Mouse (Mus musculus): Measurements from ENCODE around the gene Haus8.
"Not testable (repeated sequence)": the region's sequence is repeated elsewhere in the genome, so short reads cannot be mapped to it uniquely, and the experiment has no call there.

The Haus8 gene

GRCm38 (mm10) chr8:71281731-71282130, 9.0 kb upstream of the Haus8 start:
- DNase-seq: not testable (repeated sequence)

DNA sequence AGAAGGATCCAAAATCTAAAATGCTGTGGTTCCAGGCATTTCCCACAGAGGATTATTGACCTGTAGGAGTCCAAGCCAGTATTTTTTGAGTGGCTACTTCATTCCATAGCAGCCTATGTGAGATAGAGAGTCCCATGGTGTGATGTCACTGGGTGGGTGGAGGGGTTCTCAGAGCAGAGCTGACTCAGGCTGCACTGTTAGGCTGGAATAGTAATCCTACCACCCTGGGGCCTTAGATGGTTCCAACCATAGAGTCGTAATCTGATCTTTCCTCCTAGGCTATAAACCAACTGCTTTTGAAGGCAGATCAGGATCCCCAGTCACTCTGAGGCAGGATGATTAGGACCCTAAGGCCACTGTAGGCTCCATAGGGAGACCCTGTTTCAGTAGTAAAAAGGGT, 6.7 kb upstream of the Haus8 start:
- not testable (repeated sequence) for DNase-seq

GRCm38 (mm10) chr8:71276166-71276565, 3.4 kb upstream of the Haus8 start:
- no peak for DNase-seq

DNA sequence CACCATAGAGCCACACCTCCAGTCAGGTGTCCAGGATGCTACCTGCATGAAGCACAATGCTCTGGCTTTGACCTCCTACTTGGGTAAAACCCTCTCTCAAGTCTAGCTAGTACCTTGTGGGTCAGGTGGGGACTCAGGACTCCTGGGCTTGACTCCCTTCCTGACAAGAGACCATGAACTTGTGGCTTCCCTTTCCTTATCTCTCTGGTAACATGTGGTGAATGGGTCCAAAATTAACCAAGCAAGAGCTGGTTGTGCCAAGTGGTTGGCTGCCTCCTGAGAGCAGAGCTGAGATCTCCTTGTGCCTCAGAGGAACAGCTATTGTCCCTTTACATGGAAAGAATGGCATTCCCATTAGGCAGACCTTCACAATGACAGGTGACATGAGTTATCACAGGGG, 1.7 kb upstream of the Haus8 start:
- DNase-seq: no peak

DNA sequence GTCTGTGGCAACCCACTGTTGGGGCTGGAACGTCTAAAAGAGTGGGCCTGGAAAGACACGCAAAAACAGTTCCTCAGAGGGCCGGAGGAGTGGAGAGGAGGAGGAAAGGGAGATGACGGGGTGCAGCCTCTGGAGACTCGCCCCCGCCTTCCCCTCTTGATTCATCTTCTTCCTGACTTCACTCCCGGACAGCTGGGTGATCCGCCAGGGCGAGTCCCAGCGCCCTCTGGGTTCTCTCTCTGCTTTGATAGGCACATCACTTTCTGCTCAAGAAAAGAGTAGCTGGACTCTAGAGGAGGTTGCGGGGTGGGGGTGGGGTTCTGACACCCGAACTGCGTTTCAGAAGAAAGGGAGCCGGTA, 397 bp upstream of the Haus8 start:
- peak; percentile 59 to 60 for DNase-seq

DNA sequence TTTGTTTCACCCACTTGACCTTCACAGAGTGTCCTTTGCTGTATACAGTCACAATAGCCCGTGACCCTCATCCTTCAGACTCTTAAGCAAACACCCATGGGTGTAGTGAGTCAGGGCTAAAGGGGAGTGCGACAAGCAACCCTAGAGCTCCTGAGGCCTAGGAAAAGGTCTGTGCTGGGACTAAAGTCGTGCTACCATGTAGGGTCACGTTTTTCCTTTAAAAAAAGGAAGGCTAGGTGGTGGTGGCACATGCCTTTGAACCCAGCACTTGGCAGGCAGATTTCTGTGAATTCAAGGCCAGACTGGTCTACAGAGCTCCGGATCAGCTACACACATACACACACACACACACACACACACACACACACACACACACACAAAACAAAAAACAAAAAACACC, 1.1 kb downstream of the Haus8 start:
- no peak for DNase-seq

DNA sequence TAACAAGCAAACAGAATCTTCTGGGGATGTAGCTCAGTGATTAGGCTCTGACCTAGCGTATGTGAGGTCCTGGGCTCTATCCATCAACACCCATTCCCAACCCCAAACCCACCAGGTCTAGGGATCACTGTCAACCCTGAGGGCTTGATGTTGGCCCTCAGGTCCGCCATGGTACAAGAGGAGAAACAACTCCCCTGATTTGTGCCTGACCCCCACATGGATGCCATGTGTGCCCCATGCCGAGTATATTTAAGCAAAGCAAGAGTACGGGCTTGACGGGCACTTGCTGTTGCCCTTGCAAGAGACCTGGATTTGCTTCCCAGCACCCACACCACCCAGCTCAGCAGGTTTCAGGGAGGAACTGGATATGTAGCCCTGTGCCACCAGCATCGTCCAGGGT, 4.4 kb downstream of the Haus8 start:
- DNase-seq: not testable (repeated sequence)

- DNase-seq: no peak
These were observed 5.0 kb downstream of the Haus8 start for GRCm38 (mm10) chr8:71267690-71268089.

DNA sequence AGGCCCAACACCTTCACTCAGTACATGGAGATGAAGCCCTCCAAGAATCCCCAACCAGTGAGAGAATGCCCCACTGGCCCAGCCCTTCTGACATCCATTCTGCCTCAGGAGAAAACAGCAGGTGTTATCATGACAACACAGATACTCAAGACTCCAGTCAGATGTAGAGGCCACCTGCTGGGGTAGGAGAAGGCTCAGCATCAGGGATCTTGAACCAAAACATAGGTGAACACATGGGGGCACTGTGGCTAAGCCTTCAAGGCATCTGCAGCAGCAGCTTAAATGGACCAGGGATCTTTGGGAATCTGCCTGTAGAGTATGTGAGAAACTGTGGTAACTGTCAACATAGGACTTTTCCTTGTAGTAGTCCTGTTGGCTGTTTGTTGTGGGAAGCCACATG, 11.5 kb downstream of the Haus8 start:
- peak; percentile 14 to 23 for DNase-seq

- DNase-seq: no peak
These were observed 16.0 kb downstream of the Haus8 start for GRCm38 (mm10) chr8:71256545-71257232.

- no peak for DNase-seq
These were observed 24.5 kb downstream of the Haus8 start for GRCm38 (mm10) chr8:71248203-71248602.

GRCm38 (mm10) chr8:71242757-71243156, 30.0 kb downstream of the Haus8 start:
- no peak for DNase-seq

DNA sequence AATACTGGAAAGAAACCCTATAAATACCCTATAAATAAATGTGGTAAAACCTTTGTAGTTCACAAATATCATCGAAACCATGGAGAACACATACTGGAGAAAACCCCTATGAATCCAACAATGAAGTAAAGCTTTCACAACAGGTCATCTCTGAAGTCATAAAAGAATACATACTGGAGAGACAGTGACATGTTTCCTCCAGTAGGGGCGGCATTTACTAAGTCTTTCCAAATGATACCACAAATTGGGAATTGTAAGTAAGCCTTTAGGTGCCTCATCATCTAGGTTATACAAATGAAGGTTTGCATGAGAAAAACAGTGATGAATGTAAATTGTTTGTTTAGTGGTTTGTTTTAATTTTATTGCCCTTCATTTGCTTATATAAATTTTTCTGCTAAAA, 48.2 kb downstream of the Haus8 start:
- peak; percentile 19 to 39 for DNase-seq

DNA sequence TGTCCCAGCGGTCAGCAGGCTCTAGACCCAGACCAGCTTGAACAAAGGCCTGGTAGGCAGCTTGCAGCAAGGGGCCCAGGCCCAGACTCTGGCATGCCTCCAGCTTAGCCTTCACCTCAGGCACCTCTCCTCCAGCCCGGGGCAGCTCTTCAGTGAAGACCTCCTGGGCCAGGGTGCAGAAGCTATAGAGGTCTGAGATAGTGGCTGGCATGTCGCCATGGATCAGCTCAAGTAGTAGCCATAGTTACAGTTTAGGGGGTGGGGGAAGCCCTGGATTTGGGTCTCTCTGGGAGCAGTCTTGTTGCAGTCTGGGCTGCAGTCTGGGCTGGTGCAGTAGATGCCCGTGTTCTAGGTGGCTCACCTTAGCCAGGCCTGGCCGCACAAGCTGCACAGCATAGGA, 58.5 kb downstream of the Haus8 start:
- not testable (repeated sequence) for DNase-seq

- DNase-seq: peak; percentile 49 to 53
These were observed 67.2 kb downstream of the Haus8 start for GRCm38 (mm10) chr8:71205541-71205967.
